Mouse (Mus musculus): ENCODE results near the gene Usp37.
"Not testable (repeated sequence)": the region's sequence is repeated elsewhere in the genome, so short reads cannot be mapped to it uniquely, and the experiment has no call there.

Usp37 gene

GRCm38 (mm10) chr1:74397268-74397918, 146.7 kb downstream of the Usp37 start:
- DNase-seq (ENCODE audit: low spot score): peak; percentile 96

GRCm38 (mm10) chr1:74396456-74397222, 147.4 kb downstream of the Usp37 start:
- DNase-seq (ENCODE audit: low spot score): not testable (repeated sequence)

GRCm38 (mm10) chr1:74395290-74395689, 148.8 kb downstream of the Usp37 start:
- no peak for DNase-seq (ENCODE audit: low spot score)

- no peak for DNase-seq (ENCODE audit: low spot score)
Observed at GRCm38 (mm10) chr1:74394858-74395257, 149.2 kb downstream of the Usp37 start.

- no peak for DNase-seq (ENCODE audit: low spot score)
Observed at GRCm38 (mm10) chr1:74394311-74394710, 149.8 kb downstream of the Usp37 start.

- no peak for DNase-seq (ENCODE audit: low spot score)
Observed at GRCm38 (mm10) chr1:74393697-74394096, 150.4 kb downstream of the Usp37 start.

- DNase-seq (ENCODE audit: low spot score): no peak
Observed at GRCm38 (mm10) chr1:74393010-74393409, 151.1 kb downstream of the Usp37 start.

GRCm38 (mm10) chr1:74392446-74392994, 151.6 kb downstream of the Usp37 start:
- no peak for DNase-seq (ENCODE audit: low spot score)

- DNase-seq (ENCODE audit: low spot score): peak; percentile 68
Observed at GRCm38 (mm10) chr1:74391844-74392441, 152.1 kb downstream of the Usp37 start.

GRCm38 (mm10) chr1:74390924-74391748, 152.9 kb downstream of the Usp37 start, which contains the start of gene Ctdsp1:
TSS of gene Ctdsp1 (plus strand) at chr1:74391509.
- peak; percentile 84 for DNase-seq (ENCODE audit: low spot score)

- peak; percentile 68 for DNase-seq (ENCODE audit: low spot score)
Observed at GRCm38 (mm10) chr1:74390287-74390906, 153.7 kb downstream of the Usp37 start.

GRCm38 (mm10) chr1:74389831-74390286, 154.2 kb downstream of the Usp37 start:
- DNase-seq (ENCODE audit: low spot score): peak; percentile 39

GRCm38 (mm10) chr1:74388398-74388920, 155.6 kb downstream of the Usp37 start:
- no peak for DNase-seq (ENCODE audit: low spot score)

- no peak for DNase-seq (ENCODE audit: low spot score)
Observed at GRCm38 (mm10) chr1:74387386-74387988, 156.6 kb downstream of the Usp37 start.

GRCm38 (mm10) chr1:74386714-74387385, 157.2 kb downstream of the Usp37 start:
- DNase-seq (ENCODE audit: low spot score): peak; percentile 90

GRCm38 (mm10) chr1:74386363-74386713, 157.7 kb downstream of the Usp37 start:
- DNase-seq (ENCODE audit: low spot score): no peak

- DNase-seq (ENCODE audit: low spot score): no peak
Observed at GRCm38 (mm10) chr1:74385531-74385930, 158.6 kb downstream of the Usp37 start.

Measured in spleen, adult 12 weeks (tissue).